Mouse (Mus musculus) C2C12 (cell line): ENCODE data around the gene Cpa5. TPM values are rescaled to one million over a fixed set of nuclear protein-coding genes. Genes with fewer than 3 reads are reported as not detected.

Experiments
- H3K27me3 ChIP-seq: one replicate; pipeline ENCODE4 v1.6.1; 2011; ENCODE audit not compliant: control insufficient read depth, insufficient read depth, insufficient read length
- H3K36me3 ChIP-seq: one replicate; pipeline ENCODE4 v1.6.1; 2011; ENCODE audit not compliant: control insufficient read depth, insufficient read depth
- H3K4me3 ChIP-seq: one replicate; pipeline ENCODE4 v1.5.1; 2011; ENCODE audit warnings: mild to moderate bottlenecking, control low read depth; ENCODE audit not compliant: poor library complexity, insufficient read depth, severe bottlenecking
- H3K79me2 ChIP-seq: one replicate; pipeline ENCODE4 v1.6.1; 2011; ENCODE audit not compliant: control insufficient read depth, insufficient read depth
- H3K79me3 ChIP-seq: one replicate; pipeline ENCODE4 v1.6.1; 2011; ENCODE audit warnings: low read depth, control low read depth
- H3ac ChIP-seq: one replicate; pipeline ENCODE3; 2011; ENCODE audit warnings: low read depth; ENCODE audit not compliant: control insufficient read depth, insufficient read length
- CEBPB ChIP-seq: IDR thresholded peaks from one replicate; pipeline ENCODE4 v1.6.1; 2011; ENCODE audit warnings: low read depth, mild to moderate bottlenecking, control low read depth, moderate library complexity
- CTCF ChIP-seq: IDR thresholded peaks from one replicate; pipeline ENCODE4 v1.5.1; 2011; ENCODE audit not compliant: control insufficient read depth, insufficient read depth, insufficient read length
- FOSL1 ChIP-seq: IDR thresholded peaks from one replicate; pipeline ENCODE4 v1.8.0; 2011; ENCODE audit warnings: mild to moderate bottlenecking, low read length; ENCODE audit not compliant: poor library complexity, insufficient read depth, severe bottlenecking
- MAX ChIP-seq: IDR thresholded peaks from one replicate; pipeline ENCODE4 v1.6.1; 2011; ENCODE audit warnings: mild to moderate bottlenecking, control low read depth
- MYOD1 ChIP-seq: IDR thresholded peaks from one replicate; pipeline ENCODE4 v1.6.1; 2011; ENCODE audit warnings: low read depth; ENCODE audit not compliant: control insufficient read depth, insufficient read length
- MYOG ChIP-seq: IDR thresholded peaks from one replicate; pipeline ENCODE4 v1.6.1; 2011; ENCODE audit not compliant: control insufficient read depth, insufficient read length; ENCODE audit errors: extremely low read depth
- USF1 ChIP-seq: IDR thresholded peaks from one replicate; pipeline ENCODE4 v1.6.1; 2011; ENCODE audit warnings: low read depth, mild to moderate bottlenecking, control low read depth, moderate library complexity
- polyA plus RNA-seq: library from polyadenylated mRNA; unstranded; fragments of >200 nt; fragmentation: generic; extraction: Trizol; gene quantifications from one replicate; pipeline ENCODE4 v1.2.1, GENCODE M21; 2012; ENCODE audit warnings: missing spikeins

Cpa5 gene
- polyA plus RNA-seq, 1 experiment, result not detected

DNA sequence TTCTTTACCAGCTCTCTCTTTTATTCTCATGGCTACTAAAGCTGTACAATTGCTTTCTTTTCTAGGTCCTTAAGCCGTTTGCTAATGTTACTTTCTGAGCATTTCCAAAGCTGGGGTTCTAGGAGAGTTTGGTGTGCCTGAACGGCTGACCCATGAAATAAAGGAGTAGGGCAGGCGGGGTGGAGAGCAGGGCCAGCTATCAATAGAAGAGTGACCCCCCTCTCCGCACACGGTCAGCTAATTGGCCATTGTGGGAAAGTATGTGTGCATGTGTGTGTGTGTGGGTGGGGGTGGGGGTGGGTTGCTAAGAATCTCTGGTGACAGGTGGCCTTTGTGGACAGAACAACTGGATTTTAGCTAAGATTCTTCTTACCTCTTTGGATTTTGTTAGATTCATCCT, 402 bp downstream of the Cpa5 start:
- Histone ChIP-seq H3K4me3 (no peak overlapping the region), H3K36me3 (no peaks in the 10 kb centered on the region), H3ac (no peak overlapping the region), H3K79me3 (no peaks in the 10 kb centered on the region), H3K79me2 (no peaks in the 10 kb centered on the region), H3K27me3 (no peaks in the 10 kb centered on the region)
- TF ChIP-seq FOSL1, result no peak
- TF ChIP-seq MAX, result no peak
- TF ChIP-seq CTCF, result no peak
- no peak for TF ChIP-seq CEBPB
- no peak for TF ChIP-seq USF1
- no peak for TF ChIP-seq MYOD1
- TF ChIP-seq MYOG, result no peak

GRCm38 (mm10) chr6:30614251-30614650, 3.4 kb downstream of the Cpa5 start:
- H3ac ChIP-seq, result no peak overlapping the region
- no peak for TF ChIP-seq MYOD1
- TF ChIP-seq CTCF, result no peak
- no peak for TF ChIP-seq USF1
- TF ChIP-seq MYOG, result no peak
- no peak for TF ChIP-seq MAX
- no peak for TF ChIP-seq CEBPB
- TF ChIP-seq FOSL1, result no peak
- H3K36me3 ChIP-seq, result no peaks in the 10 kb centered on the region
- H3K27me3 ChIP-seq, result no peaks in the 10 kb centered on the region
- no peaks in the 10 kb centered on the region for H3K79me3 ChIP-seq
- no peak overlapping the region for H3K4me3 ChIP-seq
- no peaks in the 10 kb centered on the region for H3K79me2 ChIP-seq

GRCm38 (mm10) chr6:30615741-30616140, 4.9 kb downstream of the Cpa5 start:
- Histone ChIP-seq H3K79me2 (no peaks in the 10 kb centered on the region), H3K27me3 (no peaks in the 10 kb centered on the region), H3K79me3 (no peaks in the 10 kb centered on the region), H3ac (no peak overlapping the region), H3K36me3 (no peaks in the 10 kb centered on the region), H3K4me3 (no peak overlapping the region)
- no peak for TF ChIP-seq MYOG

- Histone ChIP-seq H3K36me3 (no peaks in the 10 kb centered on the region), H3K27me3 (no peaks in the 10 kb centered on the region), H3K4me3 (no peak overlapping the region), H3K79me3 (no peaks in the 10 kb centered on the region), H3K79me2 (no peaks in the 10 kb centered on the region), H3ac (no peak overlapping the region)
- TF ChIP-seq MYOG (no peak), MYOD1 (no peak), CEBPB (no peak), USF1 (no peak), FOSL1 (no peak), CTCF (no peak), MAX (no peak)
Measured at GRCm38 (mm10) chr6:30616491-30616941, 5.7 kb downstream of the Cpa5 start.

DNA sequence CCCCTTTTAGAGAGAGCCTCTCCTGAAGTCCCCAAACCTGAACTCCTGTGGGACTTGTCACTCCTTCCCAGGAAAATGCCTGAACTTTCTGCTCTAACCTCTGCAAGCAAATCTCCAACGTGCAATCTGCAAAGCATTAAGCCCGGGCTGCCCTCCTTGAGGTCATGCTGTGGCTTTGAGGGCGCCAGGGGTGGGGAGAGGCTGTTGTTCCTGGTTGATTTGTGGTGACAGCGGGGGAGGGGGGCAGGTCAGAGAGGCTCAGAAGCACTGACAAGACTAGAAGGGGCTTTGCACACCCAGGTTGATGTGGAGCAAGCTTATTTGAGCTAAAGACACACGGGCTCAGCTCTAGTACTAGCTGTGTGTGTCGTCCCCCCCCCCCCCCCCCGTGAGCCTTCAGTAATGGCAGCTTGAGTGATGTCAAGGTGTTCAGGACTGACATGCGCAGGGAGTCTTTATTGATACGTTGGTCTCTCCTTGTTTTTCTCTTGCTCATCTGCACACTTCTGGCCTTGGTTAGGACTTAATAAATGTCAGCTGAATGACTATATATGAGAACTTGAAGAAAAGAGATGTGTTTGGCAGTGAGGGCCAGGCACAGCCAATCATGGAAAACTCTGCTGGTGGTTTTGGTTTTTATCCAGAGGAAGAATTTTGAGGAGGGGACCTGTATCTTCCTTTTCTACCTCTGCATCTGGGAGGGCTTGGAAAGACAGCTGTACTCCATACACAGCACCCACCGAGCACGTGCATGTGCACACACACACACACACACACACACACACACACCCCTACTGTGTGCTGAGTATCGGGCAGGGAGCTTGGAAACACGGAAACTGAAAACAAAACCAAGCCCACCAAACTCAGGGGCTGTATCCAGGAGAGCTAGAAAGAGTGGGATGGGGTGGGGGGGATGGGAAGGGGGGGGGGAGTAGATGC, 6.5 kb downstream of the Cpa5 start:
- no peaks in the 10 kb centered on the region for H3K36me3 ChIP-seq
- no peaks in the 10 kb centered on the region for H3K79me3 ChIP-seq
- TF ChIP-seq MYOD1, result no peak
- no peak for TF ChIP-seq MYOG
- no peak for TF ChIP-seq MAX
- no peak for TF ChIP-seq USF1
- no peak for TF ChIP-seq CEBPB
- no peak for TF ChIP-seq FOSL1
- no peak for TF ChIP-seq CTCF
- H3K27me3 ChIP-seq, result no peaks in the 10 kb centered on the region
- H3K4me3 ChIP-seq, result no peak overlapping the region
- H3ac ChIP-seq, result no peak overlapping the region
- no peaks in the 10 kb centered on the region for H3K79me2 ChIP-seq
